Mouse (Mus musculus): ENCODE measurements around the gene Zfp446. TPM values are rescaled to one million over a fixed set of nuclear protein-coding genes. Genes with fewer than 3 reads are reported as not detected.

Zfp446 gene
- polyA plus RNA-seq, 1 experiment, result 13.8 TPM

DNA sequence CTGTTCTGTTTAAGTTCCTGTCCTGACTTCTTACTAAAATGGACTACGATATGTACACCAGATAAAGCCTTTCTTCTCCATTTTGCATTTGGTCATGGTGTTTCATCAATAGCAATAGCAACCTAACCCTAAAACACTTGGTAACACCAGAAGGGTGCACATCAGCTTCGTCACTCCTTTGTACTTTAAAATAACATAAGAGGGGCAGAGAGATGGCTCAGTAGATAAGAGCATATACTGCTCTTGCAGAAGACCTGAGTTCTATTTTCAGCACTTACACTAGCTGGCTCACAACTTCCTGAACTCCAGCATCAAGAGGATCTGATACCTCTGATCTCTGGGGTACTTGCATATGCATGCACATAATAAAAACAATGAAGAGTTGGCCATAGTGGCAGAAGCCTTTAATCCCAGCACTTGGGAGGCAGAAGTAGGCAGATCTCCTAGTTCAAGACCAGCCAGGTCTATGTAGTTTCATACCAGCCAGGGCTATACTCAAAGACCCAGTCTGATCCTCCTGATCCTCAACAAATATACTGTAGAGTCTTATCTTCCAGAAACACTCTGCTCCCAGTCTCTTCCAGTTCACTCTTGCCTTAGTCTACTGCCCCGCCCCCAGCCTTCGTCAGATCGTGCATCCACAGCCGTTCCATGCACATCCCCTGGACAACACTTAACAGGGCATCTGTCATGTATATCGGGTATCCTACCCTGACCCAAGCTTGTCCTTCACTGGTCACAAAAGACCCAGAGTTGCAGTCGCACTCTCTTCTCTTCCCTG is 10.0 kb downstream of the Zfp446 start:
- Histone ChIP-seq H3K27me3 (ENCODE audit: control insufficient read depth, insufficient read depth, low read length) (no peaks in the 10 kb centered on the region), H3K4me3 (replicated peaks; ENCODE audit: insufficient read depth, low read depth, low read length) (no peak overlapping the region), H3K4me1 (ENCODE audit: control insufficient read depth, insufficient read depth, low read length) (no peaks in the 10 kb centered on the region), H3K27ac (ENCODE audit: insufficient read depth, low read length) (no peak overlapping the region)
- 79% methylated on average over 8 of the region's 8 CpGs for WGBS
- DNase-seq, result no peak
- no peak for TF ChIP-seq CTCF (IDR thresholded peaks at IDR 0.05; ENCODE audit: borderline replicate concordance, insufficient read depth, low read depth, low read length)
- no peak for TF ChIP-seq POLR2A (IDR thresholded peaks at IDR 0.05; ENCODE audit: borderline replicate concordance, insufficient read depth, low read length)

DNA sequence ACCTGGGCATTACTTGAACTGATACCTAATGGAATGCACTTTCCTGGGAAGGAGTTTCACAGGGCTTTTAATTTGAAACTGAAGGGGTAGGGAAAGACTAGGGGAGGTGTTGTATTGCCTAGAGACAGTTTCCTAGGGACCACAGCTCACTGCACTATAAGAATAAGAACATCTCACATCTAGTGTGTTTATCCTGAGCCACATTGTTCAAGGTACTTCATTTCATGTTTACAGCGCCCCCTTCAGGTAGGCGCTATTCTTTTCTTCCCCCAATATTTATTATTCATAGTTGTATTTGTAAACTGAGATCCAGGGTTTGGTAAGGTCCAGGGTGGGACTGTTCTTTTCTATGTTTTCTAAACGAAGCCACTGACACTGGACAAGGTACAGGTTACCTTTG is 14.6 kb downstream of the Zfp446 start:
- 6% methylated on average over 3 of the region's 3 CpGs for WGBS
- no peak overlapping the region for H3K4me3 ChIP-seq (replicated peaks; ENCODE audit: insufficient read depth, low read depth, low read length)
- no peak for DNase-seq
- no peak for TF ChIP-seq CTCF (IDR thresholded peaks at IDR 0.05; ENCODE audit: borderline replicate concordance, insufficient read depth, low read depth, low read length)
- TF ChIP-seq POLR2A (IDR thresholded peaks at IDR 0.05; ENCODE audit: borderline replicate concordance, insufficient read depth, low read length), result no peak
- no peaks in the 10 kb centered on the region for H3K4me1 ChIP-seq (ENCODE audit: control insufficient read depth, insufficient read depth, low read length)
- no peaks in the 10 kb centered on the region for H3K27me3 ChIP-seq (ENCODE audit: control insufficient read depth, insufficient read depth, low read length)
- H3K27ac ChIP-seq (ENCODE audit: insufficient read depth, low read length), result no peak overlapping the region

- Histone ChIP-seq H3K4me3 (replicated peaks; ENCODE audit: insufficient read depth, low read depth, low read length) (no peak overlapping the region), H3K4me1 (ENCODE audit: control insufficient read depth, insufficient read depth, low read length) (no peaks in the 10 kb centered on the region), H3K27me3 (ENCODE audit: control insufficient read depth, insufficient read depth, low read length) (no peaks in the 10 kb centered on the region), H3K27ac (ENCODE audit: insufficient read depth, low read length) (no peak overlapping the region)
- no peak for DNase-seq
- 90% methylated on average over 10 of the region's 10 CpGs for WGBS
- TF ChIP-seq CTCF (IDR thresholded peaks at IDR 0.05; ENCODE audit: borderline replicate concordance, insufficient read depth, low read depth, low read length), result no peak
- no peak for TF ChIP-seq POLR2A (IDR thresholded peaks at IDR 0.05; ENCODE audit: borderline replicate concordance, insufficient read depth, low read length)
These were observed 15.5 kb downstream of the Zfp446 start for GRCm38 (mm10) chr7:12993148-12993547.

DNA sequence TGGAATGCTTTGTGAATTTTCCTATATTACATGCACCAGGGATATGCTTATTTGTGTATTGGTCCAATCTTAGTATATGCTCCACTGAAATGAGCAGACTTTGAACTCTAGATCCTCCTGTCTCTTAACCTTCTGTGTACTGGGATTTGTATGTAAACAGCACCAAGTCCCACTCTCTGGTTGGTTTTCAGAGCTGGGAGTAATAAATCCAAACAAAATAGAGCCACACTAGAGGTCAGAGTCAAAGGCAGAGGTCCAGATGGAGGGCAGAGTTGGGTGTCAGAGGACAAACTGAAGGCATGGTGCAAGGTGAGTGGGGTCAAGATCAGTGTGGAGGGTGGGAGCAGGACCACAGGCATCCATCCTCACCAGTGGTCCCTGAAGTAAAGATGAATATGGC is 18.2 kb downstream of the Zfp446 start:
- DNase-seq, result no peak
- TF ChIP-seq CTCF (IDR thresholded peaks at IDR 0.05; ENCODE audit: borderline replicate concordance, insufficient read depth, low read depth, low read length) (no peak), POLR2A (IDR thresholded peaks at IDR 0.05; ENCODE audit: borderline replicate concordance, insufficient read depth, low read length) (no peak)

GRCm38 (mm10) chr7:12997230-12997629 is 19.6 kb downstream of the Zfp446 start:
- Histone ChIP-seq H3K27me3 (ENCODE audit: control insufficient read depth, insufficient read depth, low read length) (no peaks in the 10 kb centered on the region), H3K27ac (ENCODE audit: insufficient read depth, low read length) (no peak overlapping the region), H3K4me1 (ENCODE audit: control insufficient read depth, insufficient read depth, low read length) (no peaks in the 10 kb centered on the region), H3K4me3 (replicated peaks; ENCODE audit: insufficient read depth, low read depth, low read length) (no peak overlapping the region)
- no peak for DNase-seq
- no peak for TF ChIP-seq CTCF (IDR thresholded peaks at IDR 0.05; ENCODE audit: borderline replicate concordance, insufficient read depth, low read depth, low read length)
- TF ChIP-seq POLR2A (IDR thresholded peaks at IDR 0.05; ENCODE audit: borderline replicate concordance, insufficient read depth, low read length), result no peak
- 67% methylated on average over 5 of the region's 5 CpGs for WGBS

More for the DNA sequence above, 18.2 kb downstream of the Zfp446 start:
- Histone ChIP-seq H3K4me1 (ENCODE audit: control insufficient read depth, insufficient read depth, low read length) (no peaks in the 10 kb centered on the region), H3K27me3 (ENCODE audit: control insufficient read depth, insufficient read depth, low read length) (no peaks in the 10 kb centered on the region), H3K4me3 (replicated peaks; ENCODE audit: insufficient read depth, low read depth, low read length) (no peak overlapping the region), H3K27ac (ENCODE audit: insufficient read depth, low read length) (no peak overlapping the region)

- no peak for DNase-seq
- WGBS, result 71% methylated on average over 5 of the region's 5 CpGs
These were observed 20.4 kb downstream of the Zfp446 start, which contains the start of gene Slc27a5 for GRCm38 (mm10) chr7:12998053-12998452. Gene Slc27a5 (minus strand): TSS chr7:12998192.

GRCm38 (mm10) chr7:12998851-12999250 is 21.2 kb downstream of the Zfp446 start, which contains the start of gene Trim28:
Gene Trim28 (plus strand): TSS chr7:12999114.
- Histone ChIP-seq H3K27me3 (ENCODE audit: control insufficient read depth, insufficient read depth, low read length) (no peaks in the 10 kb centered on the region), H3K4me3 (replicated peaks; ENCODE audit: insufficient read depth, low read depth, low read length) (no peak within 1 kb of the TSS), H3K27ac (ENCODE audit: insufficient read depth, low read length) (no peak within 1 kb of the TSS), H3K4me1 (ENCODE audit: control insufficient read depth, insufficient read depth, low read length) (no peaks in the 10 kb centered on the region)
- DNase-seq, result no peak
- TF ChIP-seq CTCF (IDR thresholded peaks at IDR 0.05; ENCODE audit: borderline replicate concordance, insufficient read depth, low read depth, low read length) (no peak), POLR2A (IDR thresholded peaks at IDR 0.05; ENCODE audit: borderline replicate concordance, insufficient read depth, low read length) (no peak)
- WGBS, result 81% methylated on average over 3 of the region's 3 CpGs

More at GRCm38 (mm10) chr7:12998053-12998452, 20.4 kb downstream of the Zfp446 start, which contains the start of gene Slc27a5:
- Histone ChIP-seq H3K27me3 (ENCODE audit: control insufficient read depth, insufficient read depth, low read length) (no peaks in the 10 kb centered on the region), H3K4me1 (ENCODE audit: control insufficient read depth, insufficient read depth, low read length) (no peaks in the 10 kb centered on the region), H3K4me3 (replicated peaks; ENCODE audit: insufficient read depth, low read depth, low read length) (no peak within 1 kb of the TSS), H3K27ac (ENCODE audit: insufficient read depth, low read length) (no peak within 1 kb of the TSS)
- TF ChIP-seq POLR2A (IDR thresholded peaks at IDR 0.05; ENCODE audit: borderline replicate concordance, insufficient read depth, low read length), result no peak
- no peak for TF ChIP-seq CTCF (IDR thresholded peaks at IDR 0.05; ENCODE audit: borderline replicate concordance, insufficient read depth, low read depth, low read length)

- 83% methylated on average over 1 of the region's 1 CpGs for WGBS
- no peak for TF ChIP-seq POLR2A (IDR thresholded peaks at IDR 0.05; ENCODE audit: borderline replicate concordance, insufficient read depth, low read length)
- no peak for TF ChIP-seq CTCF (IDR thresholded peaks at IDR 0.05; ENCODE audit: borderline replicate concordance, insufficient read depth, low read depth, low read length)
- H3K27me3 ChIP-seq (ENCODE audit: control insufficient read depth, insufficient read depth, low read length), result no peaks in the 10 kb centered on the region
- no peak overlapping the region for H3K27ac ChIP-seq (ENCODE audit: insufficient read depth, low read length)
- H3K4me3 ChIP-seq (replicated peaks; ENCODE audit: insufficient read depth, low read depth, low read length), result no peak overlapping the region
- H3K4me1 ChIP-seq (ENCODE audit: control insufficient read depth, insufficient read depth, low read length), result peaks cover 10% of the 10 kb centered on the region
- DNase-seq, result no peak
These were observed 23.9 kb downstream of the Zfp446 start for GRCm38 (mm10) chr7:13001584-13001983.
